Mouse (Mus musculus) thymus, postnatal 14 days (tissue): Measurements from ENCODE around the gene Bace1.

ENCODE experiments used
- DNase-seq: peaks from one replicate; pipeline ENCODE4 v3.0.0; 2021

Gene Bace1

DNA sequence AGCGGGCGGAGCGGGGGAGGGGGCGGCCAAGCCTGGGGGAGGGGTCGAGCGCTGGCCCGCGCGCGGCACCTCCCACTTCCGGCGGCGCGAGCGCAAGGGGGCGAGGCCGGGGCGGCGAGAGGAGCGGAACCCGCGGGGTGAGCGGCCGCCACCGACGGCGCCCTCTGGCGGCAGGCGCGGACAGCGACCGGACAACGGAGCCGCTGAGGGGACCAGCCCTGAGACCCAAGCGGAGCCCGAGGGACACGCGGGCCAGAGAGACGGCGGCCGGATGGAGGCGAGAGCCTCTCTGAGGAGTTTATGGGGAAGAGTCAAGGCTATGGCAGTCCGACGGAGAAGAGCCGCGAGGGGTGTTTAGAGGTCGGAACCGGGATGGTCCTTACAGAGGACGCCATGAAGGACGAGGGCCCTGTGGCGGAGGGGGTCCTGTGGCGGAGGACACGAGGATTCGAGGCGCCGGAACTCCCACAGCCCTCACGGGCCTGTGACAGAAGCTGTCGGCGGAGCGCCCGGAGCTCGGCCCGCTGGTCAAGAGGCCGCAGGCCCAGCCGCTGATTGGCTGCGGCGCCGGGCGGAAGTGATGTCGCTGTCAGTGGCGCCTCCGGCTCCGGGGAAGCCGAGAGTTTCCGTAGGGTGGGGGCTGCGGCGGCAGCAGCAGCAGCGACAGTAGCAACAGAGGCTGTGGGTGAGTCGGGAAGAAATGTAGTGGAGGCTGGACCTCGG is 68.1 kb downstream of the Bace1 start, which contains the start of the genes Pcsk7 and Rnf214:
Gene Pcsk7 (plus strand): TSS at position 143 of the 723 bp plus-strand sequence.
Gene Rnf214 (minus strand): TSS at position 557 of the 723 bp plus-strand sequence.
- DNase-seq, result peak; percentile 94

DNA sequence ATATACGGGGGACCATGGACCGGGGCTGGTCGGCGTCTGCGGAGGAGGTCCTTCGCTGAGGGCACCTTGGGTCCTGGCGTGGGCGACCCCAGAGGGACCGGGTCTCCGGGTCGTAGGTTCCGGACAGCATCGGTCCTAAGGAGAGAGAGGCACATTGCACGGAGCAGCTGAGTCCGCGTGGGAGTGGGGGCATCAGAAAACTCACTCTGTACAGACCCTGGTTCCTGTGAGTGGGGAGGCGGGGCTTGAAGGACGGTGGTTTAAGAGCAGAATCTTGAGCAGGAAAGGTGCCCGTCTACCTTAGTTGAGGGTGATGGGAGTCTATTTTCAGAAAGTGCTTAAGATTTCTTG is 68.7 kb downstream of the Bace1 start:
- no peak for DNase-seq

DNA sequence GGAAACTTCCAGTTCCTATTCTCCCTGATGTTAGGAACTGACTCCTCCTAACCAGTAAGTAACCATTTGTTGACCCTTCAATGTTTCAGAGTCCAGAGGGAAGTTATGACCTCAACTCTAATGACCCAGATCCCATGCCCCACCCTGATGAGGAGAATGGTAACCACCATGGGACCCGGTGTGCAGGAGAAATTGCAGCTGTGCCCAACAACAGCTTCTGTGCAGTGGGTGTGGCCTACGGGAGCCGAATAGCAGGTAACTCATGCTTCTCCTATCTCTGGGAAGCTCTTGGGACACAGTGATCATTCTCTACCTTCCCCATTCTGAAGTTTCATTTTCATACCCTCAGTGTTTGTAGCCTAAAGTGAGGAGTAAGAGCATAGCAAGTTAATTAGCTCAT is 72.6 kb downstream of the Bace1 start:
- no peak for DNase-seq

DNA sequence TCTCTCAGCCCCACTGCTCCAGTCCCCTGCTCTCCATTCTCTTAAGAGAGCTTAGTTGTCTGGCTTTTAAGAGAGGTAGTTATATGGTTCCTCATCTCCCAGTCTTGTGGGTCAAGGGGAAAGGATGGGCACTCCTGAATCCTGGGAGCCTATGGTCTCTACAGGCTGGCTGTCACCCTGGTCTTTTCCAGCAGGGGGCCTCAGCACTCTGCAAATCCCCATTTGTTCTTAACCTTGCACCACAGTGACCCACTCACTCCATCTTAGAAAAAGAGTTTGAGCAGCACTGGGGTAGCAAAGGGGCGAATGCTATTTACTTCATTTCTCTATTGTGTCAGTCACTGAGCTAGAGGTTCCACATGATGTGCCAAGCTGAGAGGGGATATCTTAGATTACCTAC is 73.3 kb downstream of the Bace1 start:
- DNase-seq, result peak; percentile 65
